Mouse (Mus musculus): Measurements from ENCODE around the gene Grm3. TPM values are rescaled to one million over a fixed set of nuclear protein-coding genes. Genes with fewer than 3 reads are reported as not detected.

Grm3 gene
- polyA plus RNA-seq, 1 experiment, result 54.4 TPM

- H3K27ac ChIP-seq (ENCODE audit: insufficient read depth, low read length), result no peak overlapping the region
- H3K4me3 ChIP-seq (ENCODE audit: insufficient read depth, low read length), result no peak overlapping the region
- no peaks in the 10 kb centered on the region for H3K4me1 ChIP-seq (ENCODE audit: control insufficient read depth, insufficient read depth, low read length)
- TF ChIP-seq POLR2A (IDR thresholded peaks at IDR 0.05; ENCODE audit: extremely low read depth, insufficient read depth, low read length), result no peak
- no peak for TF ChIP-seq CTCF (IDR thresholded peaks at IDR 0.05; ENCODE audit: extremely low read depth, insufficient read depth, low read length)
These were observed 86.4 kb downstream of the Grm3 start for GRCm38 (mm10) chr5:9638612-9639011.

DNA sequence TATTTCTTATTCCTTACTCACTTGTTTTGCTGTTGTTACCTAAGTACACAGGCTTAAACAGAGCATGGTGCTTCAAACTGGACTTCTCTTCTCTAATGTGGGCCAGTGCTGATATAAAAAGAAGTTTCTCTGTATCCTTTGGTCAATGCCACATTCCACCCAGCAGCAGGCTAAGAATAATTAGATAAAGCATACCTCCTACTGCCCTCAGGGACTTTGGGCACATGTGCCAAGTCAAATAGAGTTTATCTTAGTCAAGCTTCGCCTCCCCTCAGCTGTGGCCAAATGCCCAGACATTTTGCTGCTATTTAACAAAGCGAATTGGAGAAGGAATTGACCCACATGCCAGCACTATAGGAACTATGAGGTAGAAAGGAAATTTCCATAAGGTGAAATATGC is 97.8 kb downstream of the Grm3 start:
- peaks cover 4% of the 10 kb centered on the region; the same call in 1 of the 2 replicates for H3K4me1 ChIP-seq (ENCODE audit: control insufficient read depth, insufficient read depth, low read length)
- no peak for TF ChIP-seq CTCF (IDR thresholded peaks at IDR 0.05; ENCODE audit: extremely low read depth, insufficient read depth, low read length)
- TF ChIP-seq POLR2A (IDR thresholded peaks at IDR 0.05; ENCODE audit: extremely low read depth, insufficient read depth, low read length), result no peak
- H3K27ac ChIP-seq (ENCODE audit: insufficient read depth, low read length), result no peak overlapping the region
- H3K4me3 ChIP-seq (ENCODE audit: insufficient read depth, low read length), result no peak overlapping the region

DNA sequence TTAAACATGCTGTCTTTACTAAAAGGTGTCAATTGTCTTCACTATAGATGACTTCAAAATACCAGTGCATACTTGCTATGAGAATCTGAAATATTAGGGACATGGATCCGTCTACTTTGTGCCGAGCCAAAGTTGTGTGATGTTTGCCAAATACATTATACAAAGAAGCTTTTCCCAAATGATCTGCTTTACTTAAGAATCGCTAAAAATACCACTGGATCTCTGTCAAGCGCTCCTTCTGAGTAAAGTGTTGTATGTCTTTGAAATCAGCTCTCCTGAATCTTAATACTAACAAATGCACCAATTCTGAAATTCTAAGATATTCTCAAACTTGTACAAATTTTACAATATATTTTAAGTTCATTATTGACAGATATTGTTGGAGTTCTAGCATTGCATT is 100.6 kb downstream of the Grm3 start:
- H3K4me3 ChIP-seq (ENCODE audit: insufficient read depth, low read length), result no peak overlapping the region
- H3K4me1 ChIP-seq (ENCODE audit: control insufficient read depth, insufficient read depth, low read length), result peaks cover 4% of the 10 kb centered on the region; the same call in 1 of the 2 replicates
- no peak overlapping the region for H3K27ac ChIP-seq (ENCODE audit: insufficient read depth, low read length)
- no peak for TF ChIP-seq CTCF (IDR thresholded peaks at IDR 0.05; ENCODE audit: extremely low read depth, insufficient read depth, low read length)
- no peak for TF ChIP-seq POLR2A (IDR thresholded peaks at IDR 0.05; ENCODE audit: extremely low read depth, insufficient read depth, low read length)

- no peak overlapping the region for H3K27ac ChIP-seq (ENCODE audit: insufficient read depth, low read length)
- TF ChIP-seq CTCF (IDR thresholded peaks at IDR 0.05; ENCODE audit: extremely low read depth, insufficient read depth, low read length) (no peak), POLR2A (IDR thresholded peaks at IDR 0.05; ENCODE audit: extremely low read depth, insufficient read depth, low read length) (no peak)
These were observed 101.9 kb downstream of the Grm3 start for GRCm38 (mm10) chr5:9623095-9623459.

GRCm38 (mm10) chr5:9622264-9623094 is 102.5 kb downstream of the Grm3 start:
- Histone ChIP-seq H3K27ac (ENCODE audit: insufficient read depth, low read length) (no peak overlapping the region), H3K4me1 (ENCODE audit: control insufficient read depth, insufficient read depth, low read length) (peaks cover 4% of the 10 kb centered on the region; the same call in 1 of the 2 replicates), H3K4me3 (ENCODE audit: insufficient read depth, low read length) (no peak overlapping the region)
- TF ChIP-seq CTCF (IDR thresholded peaks at IDR 0.05; ENCODE audit: extremely low read depth, insufficient read depth, low read length) (no peak), POLR2A (IDR thresholded peaks at IDR 0.05; ENCODE audit: extremely low read depth, insufficient read depth, low read length) (no peak)

More at GRCm38 (mm10) chr5:9623095-9623459, 101.9 kb downstream of the Grm3 start:
- Histone ChIP-seq H3K4me1 (ENCODE audit: control insufficient read depth, insufficient read depth, low read length) (peaks cover 4% of the 10 kb centered on the region; the same call in 1 of the 2 replicates), H3K4me3 (ENCODE audit: insufficient read depth, low read length) (no peak overlapping the region)

GRCm38 (mm10) chr5:9621417-9622067 is 103.4 kb downstream of the Grm3 start:
- H3K4me1 ChIP-seq (ENCODE audit: control insufficient read depth, insufficient read depth, low read length), result peaks cover 4% of the 10 kb centered on the region; the same call in 1 of the 2 replicates

DNA sequence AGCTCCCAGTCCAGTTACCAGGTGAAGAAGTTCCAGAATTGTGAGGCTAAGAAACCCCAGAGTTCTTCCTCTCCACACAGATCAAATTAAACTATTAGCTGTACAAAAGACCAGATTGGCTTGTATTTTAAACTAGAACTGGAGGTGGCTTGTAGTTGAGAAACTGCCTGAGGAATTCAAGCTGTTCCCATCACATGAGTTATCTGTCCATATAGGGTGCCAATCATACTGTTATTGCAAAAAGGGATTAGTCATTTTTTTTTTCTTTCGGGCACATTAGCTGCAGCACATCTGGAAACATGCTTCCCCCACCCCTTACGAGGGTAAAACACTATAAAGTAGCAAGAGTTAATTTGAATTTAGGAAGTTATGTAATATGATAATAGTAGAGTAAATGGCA is 145.9 kb downstream of the Grm3 start:
- TF ChIP-seq CTCF (IDR thresholded peaks at IDR 0.05; ENCODE audit: extremely low read depth, insufficient read depth, low read length) (no peak), POLR2A (IDR thresholded peaks at IDR 0.05; ENCODE audit: extremely low read depth, insufficient read depth, low read length) (no peak)
- Histone ChIP-seq H3K4me3 (ENCODE audit: insufficient read depth, low read length) (no peak overlapping the region), H3K4me1 (ENCODE audit: control insufficient read depth, insufficient read depth, low read length) (peaks cover 9% of the 10 kb centered on the region; the same call in 1 of the 2 replicates), H3K27ac (ENCODE audit: insufficient read depth, low read length) (peak overlapping the region; percentile 97)

More at GRCm38 (mm10) chr5:9621417-9622067, 103.4 kb downstream of the Grm3 start:
- no peak overlapping the region for H3K4me3 ChIP-seq (ENCODE audit: insufficient read depth, low read length)
- no peak overlapping the region for H3K27ac ChIP-seq (ENCODE audit: insufficient read depth, low read length)
- no peak for TF ChIP-seq POLR2A (IDR thresholded peaks at IDR 0.05; ENCODE audit: extremely low read depth, insufficient read depth, low read length)
- TF ChIP-seq CTCF (IDR thresholded peaks at IDR 0.05; ENCODE audit: extremely low read depth, insufficient read depth, low read length), result no peak

GRCm38 (mm10) chr5:9578571-9578970 is 146.4 kb downstream of the Grm3 start:
- Histone ChIP-seq H3K4me1 (ENCODE audit: control insufficient read depth, insufficient read depth, low read length) (peaks cover 12% of the 10 kb centered on the region; the same call in 1 of the 2 replicates), H3K4me3 (ENCODE audit: insufficient read depth, low read length) (no peak overlapping the region), H3K27ac (ENCODE audit: insufficient read depth, low read length) (peak overlapping the region; percentile 97)
- TF ChIP-seq CTCF (IDR thresholded peaks at IDR 0.05; ENCODE audit: extremely low read depth, insufficient read depth, low read length) (no peak), POLR2A (IDR thresholded peaks at IDR 0.05; ENCODE audit: extremely low read depth, insufficient read depth, low read length) (no peak)

- no peak for TF ChIP-seq POLR2A (IDR thresholded peaks at IDR 0.05; ENCODE audit: extremely low read depth, insufficient read depth, low read length)
- peak overlapping the region; percentile 7 for H3K27ac ChIP-seq (ENCODE audit: insufficient read depth, low read length)
- H3K4me1 ChIP-seq (ENCODE audit: control insufficient read depth, insufficient read depth, low read length), result peaks cover 6% of the 10 kb centered on the region; the same call in 1 of the 2 replicates
- H3K4me3 ChIP-seq (ENCODE audit: insufficient read depth, low read length), result no peak overlapping the region
These were observed 154.0 kb downstream of the Grm3 start for GRCm38 (mm10) chr5:9570946-9571345.

Measured in cortical plate, adult 2 months (tissue).